10 mouse cellular contexts compared by ENCODE assay signal in genomic region chr7:78172267-78172955, GRCm38 (mm10).
"Had no signal": no experiment of that assay in that cellular context is flagged by ENCODE, and none has a peak within 500 bp of the region (broad histone marks: within the 10 kb centered on the region; RNA-seq: fewer than 3 reads in every experiment).

No protein-coding gene starts in this region.

- H3K9me3 ChIP-seq: intestine, embryonic 15.5 days; liver, embryonic 13.5 days; midbrain, embryonic 15.5 days had no signal

- H3K4me3 ChIP-seq: intestine, embryonic 15.5 days; left cerebral cortex, adult 2 months; liver, embryonic 13.5 days; midbrain, embryonic 15.5 days had no signal

- H3K9ac ChIP-seq: intestine, embryonic 15.5 days; liver, embryonic 13.5 days; midbrain, embryonic 15.5 days had no signal

- H3K27me3 ChIP-seq: intestine, embryonic 15.5 days; liver, embryonic 13.5 days; midbrain, embryonic 15.5 days had no signal

- H3K27ac ChIP-seq: intestine, embryonic 15.5 days; left cerebral cortex, adult 2 months; liver, embryonic 13.5 days; midbrain, embryonic 15.5 days had no signal

- DNase-seq: kidney, adult 9 months; kidney, postnatal 10 days; liver; liver, embryonic 13.5 days; lung, adult 18-20 months; thymus, adult 18-20 months; thymus, postnatal 25 days had no signal

- H3K36me3 ChIP-seq: intestine, embryonic 15.5 days; liver, embryonic 13.5 days; midbrain, embryonic 15.5 days had no signal

- ATAC-seq: intestine, embryonic 15.5 days; midbrain, embryonic 15.5 days had no signal

- H3K4me2 ChIP-seq: intestine, embryonic 15.5 days; liver, embryonic 13.5 days; midbrain, embryonic 15.5 days had no signal

- H3K4me1 ChIP-seq: intestine, embryonic 15.5 days; liver, embryonic 13.5 days; midbrain, embryonic 15.5 days had no signal
